Comparison of ENCODE assay signal across 8 mouse cellular contexts in the genomic region with DNA sequence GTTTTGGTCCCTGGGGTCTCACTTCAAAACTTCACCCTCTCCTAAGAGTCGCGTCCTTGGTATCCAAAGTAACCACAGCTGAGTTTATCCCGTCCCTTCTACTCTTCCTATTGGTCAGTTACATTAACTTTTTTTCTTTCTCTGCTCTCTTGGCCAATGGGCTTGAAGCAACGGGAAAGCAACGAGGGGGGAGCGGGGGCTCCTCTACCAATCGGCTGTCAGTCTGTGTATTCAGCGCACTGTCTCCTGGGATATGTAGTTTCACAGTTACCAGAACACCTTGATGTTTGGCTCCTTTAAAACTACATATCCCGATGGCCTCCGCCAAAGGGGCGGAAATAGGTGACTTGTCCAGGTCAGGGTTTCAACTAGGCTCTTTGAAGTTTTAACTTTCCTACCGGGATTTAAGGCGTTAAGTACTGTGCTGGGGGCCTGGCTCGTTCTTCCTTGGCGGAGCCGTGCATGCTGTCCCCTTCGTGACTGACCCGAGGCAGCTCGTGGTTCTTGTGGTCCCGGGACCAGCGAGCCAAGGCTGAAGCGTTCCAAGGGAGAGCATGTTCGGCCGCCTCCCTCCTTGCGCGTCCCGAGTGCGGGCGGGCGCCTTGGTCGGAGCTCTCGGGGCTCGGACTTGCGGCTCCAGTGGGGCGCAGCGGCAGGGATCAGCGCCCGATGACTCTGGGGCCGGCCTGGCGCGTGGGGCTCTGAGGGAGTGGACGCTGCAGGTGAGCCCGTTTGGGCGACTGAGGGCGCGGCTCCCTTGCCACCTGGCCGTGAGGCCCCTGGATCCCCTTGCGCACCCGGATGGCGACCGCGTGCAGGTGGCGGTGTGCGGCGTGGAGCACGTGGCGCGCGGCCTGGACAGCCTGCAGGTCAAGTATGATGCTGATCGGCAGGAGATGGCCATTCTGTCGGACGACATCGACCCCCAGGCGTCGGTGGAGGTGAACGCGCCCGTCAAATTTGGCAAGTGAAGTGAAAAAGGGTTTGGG. TPM values are rescaled to one million over a fixed set of nuclear protein-coding genes. Genes with fewer than 3 reads are reported as not detected.
DNase-seq lines count a peak whose midpoint lies in the region; ATAC-seq lines count a peak whose summit lies in the region.

A gene (minus strand): TSS at position 64 of the 989 bp plus-strand sequence.
A gene (plus strand): TSS at position 345 of the 989 bp plus-strand sequence.

- peak; percentile 99 for DNase-seq in adipocyte (ENCODE audit: low spot score)
- peak; percentile 98 for DNase-seq in embryo, embryonic 10 days (ENCODE audit: low spot score)
- peak; percentile 80 for DNase-seq in gastrocnemius, postnatal 10 days
- DNase-seq in induced T-regulatory cell, adult 2 months (ENCODE audit: low read depth): peak; percentile 97
- DNase-seq in left cerebral cortex, adult 9 months (ENCODE audit: low spot score in 2 of 2): peak; percentile 96 to 97
- peak; percentile 84 for DNase-seq in right cerebral cortex, postnatal 14 days
- DNase-seq in urinary bladder, postnatal 36 days (ENCODE audit: low spot score in 2 of 2): peak; percentile 86 to 92

- peak; percentile 98 for ATAC-seq in megakaryocyte progenitor cell, adult 5-6 weeks (replicated peaks; ENCODE audit: poor library complexity)

RNA-seq across cellular contexts. Expression of the first gene that starts in this region (rescaled TPM):
- 1 to 10 TPM in 1 of 2 experiments, under 1 TPM in 1; 0.75 to 1.3 TPM for total RNA-seq in gastrocnemius, postnatal 10 days (2021)
- not detected in 2 replicates for total RNA-seq in megakaryocyte progenitor cell, adult 5-6 weeks (2015)
- 0.51 and 0.83 TPM in 2 replicates for total RNA-seq in megakaryocyte progenitor cell, adult 5-6 weeks (2017)

RNA-seq across cellular contexts. Expression of the second gene that starts in this region (rescaled TPM):
- 1 to 10 TPM; 5.5 to 5.6 TPM for total RNA-seq in gastrocnemius, postnatal 10 days (2021)
- 9.1 and 14.7 TPM in 2 replicates for total RNA-seq in megakaryocyte progenitor cell, adult 5-6 weeks (2015)
- total RNA-seq in megakaryocyte progenitor cell, adult 5-6 weeks (2017): 15.2 and 17.2 TPM in 2 replicates

Comparison
In these comparisons a context has a peak if more than half of its experiments do, and no peak if none do; other contexts are left out.
1. Peak in every context shown above with its lines: DNase-seq and ATAC-seq.